Mouse (Mus musculus) small intestine, adult 2 months (tissue): Measurements from ENCODE around the gene Scn2b.

Experiments used
- CTCF ChIP-seq: fragments of 200-500 bp; IDR thresholded peaks from 2 replicates; pipeline ENCODE4 v1.5.1; 2012; ENCODE audit warnings: low read depth, mild to moderate bottlenecking, control low read depth, inconsistent platforms, low read length, moderate library complexity, mixed read lengths; ENCODE audit not compliant: insufficient replicate concordance, insufficient read length; ENCODE audit errors: extremely low read depth
- POLR2A ChIP-seq: fragments of 200-500 bp; IDR thresholded peaks from 2 replicates; pipeline ENCODE4 v1.6.1; 2012; ENCODE audit warnings: low read depth, mild to moderate bottlenecking, control low read depth, inconsistent platforms, low read length, moderate library complexity

DNA sequence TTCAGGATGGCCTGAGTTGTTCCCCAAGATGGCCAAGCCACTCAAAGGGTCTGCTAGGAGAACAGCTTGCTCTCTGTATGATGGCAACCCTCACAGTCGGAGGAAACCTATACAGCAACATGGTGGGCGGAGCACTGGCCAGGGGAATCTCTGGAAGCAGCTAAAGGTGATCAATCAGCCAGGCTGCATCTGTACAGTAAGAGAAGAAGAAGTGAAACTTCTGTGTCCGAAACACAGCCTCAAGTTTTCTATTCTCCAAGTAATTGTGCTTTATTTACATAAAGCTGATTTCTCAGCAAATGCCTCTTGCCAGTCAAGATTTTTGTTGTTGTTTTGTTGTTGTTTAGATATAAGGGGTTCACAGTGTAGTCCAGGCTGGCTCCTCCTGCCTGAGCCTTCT, 39.7 kb upstream of the Scn2b start:
- TF ChIP-seq CTCF (no peak), POLR2A (no peak)
